ENCODE assay signal across 27 mouse cellular contexts in the genomic region with DNA sequence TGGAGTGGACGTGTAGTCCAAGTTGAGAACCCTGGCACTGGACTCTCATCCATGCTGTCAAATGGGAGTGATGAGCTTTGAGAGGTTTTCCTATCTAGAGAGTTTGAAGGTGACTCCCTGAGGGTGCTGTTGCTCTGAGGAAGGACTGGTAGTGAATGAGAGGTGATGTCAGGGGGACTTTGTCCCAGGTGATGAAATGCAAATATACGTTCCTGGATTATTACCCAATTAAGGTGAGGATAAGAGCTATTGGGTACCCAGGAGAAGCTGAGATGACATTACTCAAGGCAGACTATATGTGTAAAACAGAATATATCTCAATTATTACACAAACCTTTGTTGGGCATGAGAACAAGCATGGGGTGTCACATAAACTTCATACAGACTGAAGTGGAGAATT.
A peak's percentile ranks its signal among the peaks of the same experiment; 100 is the strongest.
DNase-seq lines count a peak whose midpoint lies in the region; ATAC-seq and TF ChIP-seq lines count a peak whose summit lies in the region.
"Had no signal": no experiment of that assay in that cellular context is flagged by ENCODE, and none has a peak within 500 bp of the region (broad histone marks: within the 10 kb centered on the region; RNA-seq: fewer than 3 reads in every experiment).

No protein-coding gene starts in this region.

- peak overlapping the region; percentile 48; the same call in 1 of the 2 replicates for H3K27ac ChIP-seq in embryonic fibroblast, embryonic 13.5 days (ENCODE audit: insufficient read depth, low read length)
- no peak overlapping the region for H3K27ac ChIP-seq in intestine, embryonic 16.5 days (ENCODE audit: low read length)
- no peak overlapping the region for H3K27ac ChIP-seq in embryonic facial prominence, embryonic 10.5 days (replicated peaks)
- H3K27ac ChIP-seq: embryonic facial prominence, embryonic 12.5 days; forebrain, embryonic 10.5 days; forebrain, embryonic 12.5 days had no signal

- peak; percentile 70 for ATAC-seq in intestine, embryonic 16.5 days
- ATAC-seq: activated CD4-positive, CD25-positive, alpha-beta regulatory T cell, adult 4 months; CD4-positive, CD25-positive, alpha-beta regulatory T cell, adult 4 months; forebrain, embryonic 14.5 days; forebrain, embryonic 16.5 days; Patski had no signal

- H3K36me3 ChIP-seq in intestine, embryonic 16.5 days (ENCODE audit: control insufficient read depth, insufficient read depth, low read length), result no peaks in the 10 kb centered on the region
- H3K36me3 ChIP-seq in myocyte (ENCODE audit: control insufficient read depth, insufficient read depth), result no peaks in the 10 kb centered on the region
- H3K36me3 ChIP-seq in embryonic facial prominence, embryonic 10.5 days (replicated peaks), result no peaks in the 10 kb centered on the region
- H3K36me3 ChIP-seq: embryonic facial prominence, embryonic 12.5 days; forebrain, embryonic 10.5 days; forebrain, embryonic 12.5 days; G1E had no signal

- no peak for TF ChIP-seq POLR2A in embryonic fibroblast, embryonic 13.5 days (IDR thresholded peaks at IDR 0.05; ENCODE audit: low read depth, low read length)
- TF ChIP-seq POLR2A in myocyte (IDR thresholded peaks at IDR 0.05; ENCODE audit: insufficient read length, low read depth), result no peak

- TF ChIP-seq CTCF in embryonic fibroblast, embryonic 13.5 days (IDR thresholded peaks at IDR 0.05; ENCODE audit: borderline replicate concordance, insufficient read depth, low read length), result no peak

- H3K4me3 ChIP-seq in embryonic fibroblast, embryonic 13.5 days (ENCODE audit: insufficient read depth, low read length), result no peak overlapping the region
- no peak overlapping the region for H3K4me3 ChIP-seq in intestine, embryonic 16.5 days (ENCODE audit: low read length)
- H3K4me3 ChIP-seq in myocyte, result no peak overlapping the region
- no peak overlapping the region for H3K4me3 ChIP-seq in embryonic facial prominence, embryonic 10.5 days
- H3K4me3 ChIP-seq: embryonic facial prominence, embryonic 12.5 days; erythroblast, embryonic 14.5 days; forebrain, embryonic 10.5 days; forebrain, embryonic 12.5 days had no signal

- H3K4me1 ChIP-seq in embryonic fibroblast, embryonic 13.5 days (ENCODE audit: control insufficient read depth, insufficient read depth, low read length), result peaks cover 7% of the 10 kb centered on the region
- no peaks in the 10 kb centered on the region for H3K4me1 ChIP-seq in intestine, embryonic 16.5 days (ENCODE audit: control insufficient read depth, insufficient read depth, low read length)
- H3K4me1 ChIP-seq in embryonic facial prominence, embryonic 10.5 days, result no peaks in the 10 kb centered on the region
- H3K4me1 ChIP-seq: embryonic facial prominence, embryonic 12.5 days; forebrain, embryonic 10.5 days; forebrain, embryonic 12.5 days had no signal

- no peak overlapping the region for H3K9ac ChIP-seq in intestine, embryonic 16.5 days (ENCODE audit: low read depth, low read length)
- H3K9ac ChIP-seq: embryonic facial prominence, embryonic 12.5 days; forebrain, embryonic 12.5 days had no signal

- no peak overlapping the region for H3ac ChIP-seq in myocyte (ENCODE audit: control insufficient read depth, insufficient read length)

- H3K27me3 ChIP-seq in intestine, embryonic 16.5 days (replicated peaks; ENCODE audit: control insufficient read depth, insufficient read depth, low read length), result no peaks in the 10 kb centered on the region
- no peaks in the 10 kb centered on the region for H3K27me3 ChIP-seq in myocyte (ENCODE audit: control insufficient read depth, insufficient read depth, insufficient read length)
- no peaks in the 10 kb centered on the region for H3K27me3 ChIP-seq in embryonic facial prominence, embryonic 10.5 days (replicated peaks; ENCODE audit: low read depth, poor library complexity, severe bottlenecking)
- H3K27me3 ChIP-seq: CH12.LX; embryonic facial prominence, embryonic 12.5 days; forebrain, embryonic 12.5 days; Patski had no signal

- peaks cover 4% of the 10 kb centered on the region for H3K79me2 ChIP-seq in myocyte (ENCODE audit: control insufficient read depth, insufficient read depth)

- WGBS in intestine, embryonic 16.5 days, result 67% methylated on average over 2 of the region's 2 CpGs
- WGBS in embryonic facial prominence, embryonic 10.5 days, result 84% methylated on average over 2 of the region's 2 CpGs

- H3K9me3 ChIP-seq in intestine, embryonic 16.5 days (ENCODE audit: control insufficient read depth, low read length), result no peaks in the 10 kb centered on the region
- H3K9me3 ChIP-seq in embryonic facial prominence, embryonic 10.5 days, result no peaks in the 10 kb centered on the region
- H3K9me3 ChIP-seq: embryonic facial prominence, embryonic 12.5 days; forebrain, embryonic 10.5 days; forebrain, embryonic 12.5 days had no signal

- DNase-seq in embryonic facial prominence, embryonic 10.5 days (ENCODE audit: low spot score), result no peak
- no peak for DNase-seq in urinary bladder, postnatal 25 days (ENCODE audit: low spot score)
- DNase-seq: adrenal gland, adult 2 months; adrenal gland, postnatal 10 days; adrenal gland, postnatal 25 days; B cell, adult 2 months; cerebellum, adult 11 months; cerebellum, adult 18-20 months; cerebellum, adult 8-10 months; cerebellum, adult 9-11 months; cerebellum, postnatal 14 days; cerebellum, postnatal 36 days; embryo, embryonic 11 days had no signal

- no peak overlapping the region for H3K4me2 ChIP-seq in intestine, embryonic 16.5 days (ENCODE audit: low read depth, low read length)
- H3K4me2 ChIP-seq in myocyte (ENCODE audit: low read depth), result peak overlapping the region; percentile 72
- H3K4me2 ChIP-seq: embryonic facial prominence, embryonic 12.5 days; forebrain, embryonic 12.5 days had no signal

TF ChIP-seq in myocyte, 11 proteins besides CTCF, POLR2A, EP300 and RAD21:
- TF ChIP-seq MYOG (IDR thresholded peaks at IDR 0.05; ENCODE audit: control insufficient read depth in 1 of 3, insufficient read depth in 1 of 3, insufficient read length in 2 of 3, low read depth in 2 of 3), result no peak
- no peak for TF ChIP-seq TCF12 (IDR thresholded peaks at IDR 0.05; ENCODE audit: insufficient read depth, poor library complexity, severe bottlenecking)
- no peak for TF ChIP-seq MAX (IDR thresholded peaks at IDR 0.05; ENCODE audit: low read depth)
- TF ChIP-seq MYOD1 (IDR thresholded peaks at IDR 0.05; ENCODE audit: control insufficient read depth in 1 of 3, insufficient read length in 2 of 3, low read depth in 2 of 3), result no peak
- no peak for TF ChIP-seq REST (IDR thresholded peaks at IDR 0.05; ENCODE audit: insufficient read depth, insufficient read length)
- no peak for TF ChIP-seq USF1 (IDR thresholded peaks at IDR 0.05; ENCODE audit: low read depth)
- TF ChIP-seq TCF3 (IDR thresholded peaks at IDR 0.05; ENCODE audit: insufficient read length, low read depth), result no peak
- no peak for TF ChIP-seq E2F4 (IDR thresholded peaks at IDR 0.05; ENCODE audit: insufficient read depth)
- TF ChIP-seq SRF (IDR thresholded peaks at IDR 0.05; ENCODE audit: control insufficient read depth, insufficient read length, low read depth), result no peak
- TF ChIP-seq POLR2AphosphoS2 (IDR thresholded peaks at IDR 0.05; ENCODE audit: insufficient read length, low read depth), result no peak
- TF ChIP-seq CEBPB (IDR thresholded peaks at IDR 0.05; ENCODE audit: insufficient read depth, poor library complexity, severe bottlenecking), result no peak
